Mouse (Mus musculus) induced T-regulatory cell, adult 2 months (primary cell): ENCODE data around the gene Atxn7l3.

Experiments used
- DNase-seq: peaks from one replicate; pipeline ENCODE4 v3.0.0-alpha.2; 2012; ENCODE audit warnings: low read depth

Gene Atxn7l3

DNA sequence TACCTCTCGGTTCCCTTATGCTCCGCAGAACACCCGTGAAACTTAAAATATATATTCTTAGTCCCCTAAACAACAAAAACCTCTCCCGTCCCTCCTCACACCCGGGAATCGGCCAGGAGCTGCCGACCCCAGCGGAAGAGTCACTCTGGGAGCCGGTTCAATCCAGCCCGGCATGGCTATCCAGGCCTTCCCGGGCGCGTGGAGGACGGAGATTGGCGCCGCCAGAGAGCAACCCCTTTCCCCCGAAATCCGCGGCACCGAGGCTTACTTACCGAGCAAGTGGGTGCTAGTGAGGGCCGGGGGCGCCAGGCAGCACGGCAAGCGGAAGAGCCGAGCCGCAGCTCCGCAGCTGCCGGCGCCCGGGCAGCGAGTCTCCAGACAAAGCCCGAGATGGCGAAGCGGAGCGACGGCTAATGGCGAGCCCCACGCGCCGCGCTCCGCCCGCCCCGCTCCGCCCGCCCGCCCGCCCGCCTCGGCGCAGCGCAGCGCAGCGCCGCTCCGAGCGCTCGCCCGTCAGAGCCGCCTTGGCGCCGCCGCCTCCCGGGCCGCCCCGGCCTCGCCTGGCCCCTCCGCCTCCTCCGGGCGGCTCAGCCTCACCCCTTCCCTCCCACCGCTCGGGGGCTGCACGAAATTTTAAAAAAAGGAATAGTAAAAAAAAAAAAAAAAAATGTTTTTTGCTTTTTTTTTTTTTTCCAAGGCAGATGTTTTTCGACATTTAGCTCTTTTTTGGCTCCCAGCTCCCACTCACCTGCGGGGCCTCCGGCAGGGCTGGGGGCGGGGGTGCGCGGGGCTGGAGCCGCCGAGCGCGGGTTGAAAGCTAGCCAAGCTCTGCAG lies 22.4 kb upstream of the Atxn7l3 start:
- peak; percentile 74 for DNase-seq

DNA sequence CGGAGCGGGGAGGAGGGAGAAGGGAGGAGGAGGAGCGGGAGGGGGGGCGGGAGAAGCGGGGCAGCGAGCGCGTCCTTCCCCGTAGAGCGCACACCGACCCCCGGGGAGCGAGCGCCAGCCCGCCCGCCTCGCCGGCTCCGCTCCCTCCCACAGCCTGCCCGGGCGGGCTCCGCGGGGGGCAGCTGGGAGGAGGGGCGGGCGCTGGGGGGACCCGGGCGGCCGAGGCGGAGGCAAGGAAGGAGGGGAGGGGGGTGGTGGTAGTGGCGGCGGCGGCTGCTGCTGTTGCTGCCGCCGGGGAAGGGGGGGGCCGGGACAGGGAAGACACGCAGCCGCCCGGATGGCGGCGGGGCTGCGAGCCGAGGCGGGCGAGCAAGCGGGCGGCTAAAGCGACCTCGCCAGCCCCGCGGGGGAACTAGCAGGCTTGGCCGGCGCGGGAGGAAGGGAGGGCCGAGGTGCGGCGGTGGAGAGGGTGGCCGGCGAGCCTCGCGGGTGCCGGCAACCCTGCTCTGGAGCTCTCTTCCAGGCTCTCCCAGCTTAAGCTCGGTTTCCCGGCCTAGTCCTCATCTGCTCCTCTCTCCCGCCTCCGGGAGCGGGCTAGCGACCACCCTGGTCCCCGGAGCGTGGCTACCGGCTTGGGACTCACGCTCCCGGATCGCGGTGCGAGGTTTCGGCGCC lies 21.6 kb upstream of the Atxn7l3 start:
- DNase-seq = peak; percentile 75

DNA sequence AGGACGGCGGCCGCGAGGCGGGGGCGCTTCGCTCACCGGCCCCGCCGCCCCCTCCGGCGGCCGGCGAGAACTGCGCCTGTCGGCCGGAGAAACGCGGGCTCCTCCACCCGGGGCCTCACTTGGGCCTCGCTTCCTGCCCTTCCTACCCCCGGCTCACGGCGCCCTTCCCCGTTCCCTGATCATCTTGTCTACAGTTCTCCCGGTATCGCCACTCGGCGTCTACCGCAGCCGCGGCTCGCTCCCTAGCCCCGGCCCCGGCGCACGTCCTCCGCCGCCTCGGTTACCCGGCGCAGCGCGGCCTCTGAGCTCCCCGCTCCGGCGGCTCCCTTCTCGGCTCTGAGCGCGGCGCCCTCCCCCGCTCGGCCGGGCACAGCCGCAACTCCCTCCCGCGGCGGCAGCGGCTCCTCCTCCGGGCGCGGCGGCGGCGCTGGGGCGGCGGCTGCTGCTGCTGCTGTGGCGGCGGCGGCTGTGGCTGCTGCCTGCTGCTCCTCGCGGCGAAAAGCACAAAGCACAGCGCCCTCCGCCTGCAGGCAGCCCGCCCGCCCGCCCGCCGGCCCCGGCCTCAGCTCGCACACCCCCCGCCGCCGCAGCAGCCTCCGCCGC lies 21.0 kb upstream of the Atxn7l3 start:
- peak; percentile 80 for DNase-seq

DNA sequence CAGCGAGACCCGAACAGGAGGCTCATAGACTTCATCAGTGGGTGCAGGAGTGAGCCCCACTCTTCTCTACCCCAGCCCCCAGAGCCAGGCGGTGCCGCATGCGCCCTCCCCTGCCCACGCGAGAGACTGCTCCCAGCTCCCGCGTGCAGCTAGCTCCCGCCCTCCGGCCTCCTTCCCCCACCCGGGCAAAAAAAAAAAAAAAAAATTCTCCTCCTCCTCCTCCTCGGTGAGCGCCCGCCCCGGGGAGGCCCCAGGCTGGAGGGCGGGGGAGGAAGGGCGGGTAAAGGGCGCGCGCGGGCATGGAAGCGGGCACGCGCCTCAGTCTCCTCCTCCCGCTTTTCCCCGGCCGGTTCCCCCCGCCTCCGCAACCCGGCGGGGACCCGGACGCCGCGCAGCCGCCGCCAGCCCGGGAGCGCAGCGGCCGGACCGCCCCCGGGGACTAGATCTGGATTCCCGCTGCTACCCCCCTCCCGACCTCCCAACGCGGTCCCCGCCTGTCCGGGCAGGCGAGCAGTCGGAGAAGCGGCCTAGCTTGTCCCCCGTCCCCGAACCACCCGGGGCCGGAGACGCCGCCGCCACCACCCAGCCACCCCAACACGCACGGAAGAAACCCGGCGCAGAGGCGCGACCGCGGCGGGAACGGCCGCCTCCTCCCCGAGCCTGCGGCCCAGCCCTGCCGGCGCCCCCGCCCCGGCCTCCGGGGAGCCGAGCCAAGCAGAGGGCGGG lies 20.3 kb upstream of the Atxn7l3 start:
- peak; percentile 93 for DNase-seq

DNA sequence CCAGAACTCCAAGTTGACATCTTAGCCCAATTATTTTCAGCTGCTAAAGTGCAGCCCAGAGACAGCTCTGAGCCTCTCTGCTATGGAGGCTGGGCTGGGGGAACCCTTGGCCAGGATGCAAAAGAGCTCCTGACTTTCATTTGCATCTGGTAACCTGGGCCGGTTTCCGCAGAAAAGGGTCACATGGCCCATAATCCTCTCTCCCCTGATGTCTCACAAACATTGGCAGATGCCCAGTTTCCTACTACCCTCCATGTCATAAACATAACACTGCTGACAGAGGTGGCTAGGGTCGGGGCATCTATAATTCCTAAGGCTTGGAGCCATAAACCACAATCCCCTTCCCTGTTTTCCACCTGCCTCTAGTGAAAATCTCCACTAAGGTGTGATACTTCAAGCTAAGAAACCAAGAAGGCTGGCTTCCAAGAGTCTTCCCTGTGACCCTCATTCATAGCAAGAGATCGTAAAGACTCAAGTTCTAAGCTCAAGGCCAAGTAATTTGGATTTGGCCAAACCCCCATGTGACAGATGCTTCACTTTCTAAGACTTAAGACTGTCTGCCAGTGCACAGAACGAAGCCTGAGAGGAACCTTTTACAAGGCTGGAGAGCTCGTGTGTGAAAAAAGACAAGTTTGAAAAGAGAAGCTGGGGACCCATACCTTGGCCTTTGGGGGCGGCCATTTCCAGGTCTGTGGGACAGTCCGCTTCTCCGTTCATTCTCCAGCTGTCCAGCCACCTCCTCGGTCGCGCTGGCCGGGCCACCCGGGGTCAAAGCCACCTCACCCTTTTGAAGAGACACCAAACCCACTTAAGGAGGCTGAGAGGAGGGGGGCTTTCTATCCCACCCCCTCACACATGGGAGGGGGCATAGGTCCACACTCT lies 19.5 kb upstream of the Atxn7l3 start:
- peak; percentile 50 for DNase-seq

GRCm38 (mm10) chr11:102314321-102314720 lies 17.9 kb upstream of the Atxn7l3 start:
- DNase-seq = no peak

DNA sequence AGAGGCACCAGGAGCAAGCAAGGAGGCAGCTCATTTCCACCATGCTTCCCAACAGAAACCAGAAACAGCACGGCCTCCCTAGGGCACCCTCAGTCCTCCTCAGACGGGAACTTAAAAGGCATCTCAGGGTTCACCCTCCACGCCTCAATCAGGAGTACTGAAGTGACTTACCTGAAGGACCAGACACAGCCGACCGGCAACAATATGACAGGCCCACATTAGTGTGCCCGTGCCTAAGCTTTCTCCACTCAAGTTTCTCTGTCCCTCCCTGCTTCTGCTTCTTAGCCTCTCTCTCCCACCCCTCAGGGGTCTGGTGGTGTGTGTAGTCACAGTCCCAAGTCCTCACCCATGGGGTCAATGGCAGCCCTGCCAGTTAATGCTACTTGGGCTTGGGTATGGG lies 16.2 kb upstream of the Atxn7l3 start:
- DNase-seq = peak; percentile 7

DNA sequence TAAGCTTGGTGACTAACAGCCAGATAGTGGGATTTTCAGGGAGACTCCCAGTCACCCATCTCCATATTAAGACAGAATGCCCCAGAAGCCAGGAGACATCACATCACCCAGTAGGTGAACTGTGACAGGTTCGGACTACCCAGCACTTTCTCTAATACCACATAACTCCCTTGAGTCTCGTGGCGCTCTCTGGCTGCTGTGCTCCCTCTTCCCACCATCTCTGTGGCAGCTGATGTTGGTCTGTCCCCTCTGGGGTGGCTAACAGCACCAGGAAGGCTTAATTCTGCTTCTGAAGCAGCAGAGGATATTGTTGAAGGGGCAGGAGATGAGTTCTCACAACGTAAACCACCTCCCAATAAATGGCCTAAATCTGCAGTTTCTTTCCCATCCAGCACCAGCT lies 15.5 kb upstream of the Atxn7l3 start:
- no peak for DNase-seq

DNA sequence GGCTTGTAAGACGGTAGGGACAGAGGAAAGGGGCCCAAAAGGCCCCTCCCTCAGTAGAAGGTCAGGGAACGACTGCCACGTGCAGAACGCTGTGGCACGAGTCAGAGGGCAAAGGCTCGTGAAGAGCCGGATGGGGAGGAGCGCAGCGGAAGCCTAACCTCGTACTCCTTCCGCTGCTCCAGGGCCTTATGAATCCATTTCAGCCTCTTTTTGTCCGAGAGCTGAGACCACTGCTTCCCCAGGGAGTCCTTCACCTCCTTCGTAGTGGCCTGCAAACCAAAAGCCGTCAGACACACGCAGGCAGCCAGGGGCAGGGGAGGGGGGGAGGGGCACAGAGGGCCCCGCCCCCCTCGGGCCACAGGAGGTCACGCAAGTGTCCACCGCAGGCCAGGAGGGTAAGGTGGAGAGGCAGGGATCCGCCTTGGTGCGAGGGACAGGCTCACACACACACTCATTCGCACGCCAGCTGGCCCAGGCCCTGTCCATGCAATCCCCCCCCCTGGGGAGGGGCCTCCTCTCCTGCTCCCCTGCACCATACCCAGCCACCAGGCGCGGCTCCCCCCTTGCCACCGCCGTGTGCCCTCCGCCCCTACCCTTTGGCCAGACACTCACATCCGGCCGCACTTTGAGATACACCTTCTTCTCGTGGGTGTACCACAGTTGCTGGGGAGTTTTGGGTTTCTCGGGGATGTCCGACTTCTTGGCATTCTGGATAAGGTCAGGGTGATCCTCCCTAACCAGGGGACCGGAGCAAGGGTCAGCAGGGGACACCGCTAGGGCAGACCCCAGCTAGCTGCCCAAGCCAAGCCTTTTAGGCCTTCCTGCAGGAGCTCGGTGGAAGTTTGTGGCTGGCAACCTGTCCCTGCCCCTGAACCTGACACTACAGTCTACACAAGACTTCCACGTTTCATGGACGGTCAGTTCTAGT lies 14.6 kb upstream of the Atxn7l3 start:
- DNase-seq = no peak

DNA sequence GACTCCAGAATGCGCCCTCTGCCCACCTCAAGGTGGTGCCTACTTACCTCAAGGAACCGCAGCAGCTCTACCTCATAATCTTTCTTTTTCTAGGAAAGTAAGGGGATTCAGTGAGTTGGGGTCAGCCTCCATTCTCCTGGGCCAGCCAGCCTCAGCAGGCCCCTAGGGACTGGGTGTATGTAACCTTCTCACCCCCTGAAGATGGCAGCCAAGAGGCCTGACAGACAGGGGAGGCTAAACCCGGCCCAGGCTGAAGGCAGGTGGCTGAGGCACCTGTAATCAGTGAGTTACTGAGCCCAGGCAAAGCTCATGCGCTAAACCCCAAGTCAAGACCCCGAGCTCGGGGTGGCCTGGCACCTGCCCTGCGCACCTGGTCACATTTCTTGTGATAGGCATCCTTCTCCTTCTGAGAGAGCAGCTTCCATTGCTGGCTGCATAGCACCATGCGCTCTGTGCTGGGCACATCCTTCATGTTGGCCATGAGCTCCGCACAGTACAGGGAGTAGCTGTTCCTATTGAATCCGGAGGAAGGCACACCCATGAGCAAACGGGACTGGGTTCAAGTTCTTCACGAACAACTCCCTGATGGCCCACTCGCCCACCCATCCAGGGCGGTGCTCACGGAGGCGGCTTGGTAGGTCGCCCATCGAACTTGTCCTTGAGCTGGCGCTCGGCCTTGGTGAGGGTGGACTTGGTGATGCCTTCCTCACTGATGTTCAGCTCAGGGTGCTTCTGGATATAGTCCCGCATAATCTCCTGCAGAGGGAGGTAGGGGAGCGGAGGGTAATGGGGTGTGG lies 13.6 kb upstream of the Atxn7l3 start:
- peak; percentile 52 for DNase-seq

DNA sequence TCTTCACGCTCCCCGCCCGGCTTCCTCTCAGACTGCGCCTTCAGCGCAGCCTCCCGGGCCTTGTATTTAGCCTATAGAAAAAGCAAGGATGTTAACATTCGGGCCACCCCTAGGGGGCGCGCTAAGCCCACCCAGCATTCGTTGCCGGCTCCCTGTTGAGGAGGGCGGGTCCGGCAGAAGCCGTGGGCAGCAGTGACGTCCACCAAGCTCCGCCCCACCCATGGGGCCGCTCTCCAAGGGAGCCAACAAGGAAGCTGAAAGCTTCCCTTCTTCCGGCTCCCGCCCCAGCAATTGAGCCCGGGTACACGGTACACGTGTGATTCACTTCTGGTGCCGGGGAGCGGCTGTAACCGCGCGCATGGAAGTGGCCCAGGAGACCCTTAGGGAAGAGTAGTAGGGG lies 12.5 kb upstream of the Atxn7l3 start:
- DNase-seq = peak; percentile 98

GRCm38 (mm10) chr11:102308104-102308503 lies 11.7 kb upstream of the Atxn7l3 start:
- no peak for DNase-seq

- no peak for DNase-seq
These were observed 8.9 kb upstream of the Atxn7l3 start for GRCm38 (mm10) chr11:102305359-102305758.

DNA sequence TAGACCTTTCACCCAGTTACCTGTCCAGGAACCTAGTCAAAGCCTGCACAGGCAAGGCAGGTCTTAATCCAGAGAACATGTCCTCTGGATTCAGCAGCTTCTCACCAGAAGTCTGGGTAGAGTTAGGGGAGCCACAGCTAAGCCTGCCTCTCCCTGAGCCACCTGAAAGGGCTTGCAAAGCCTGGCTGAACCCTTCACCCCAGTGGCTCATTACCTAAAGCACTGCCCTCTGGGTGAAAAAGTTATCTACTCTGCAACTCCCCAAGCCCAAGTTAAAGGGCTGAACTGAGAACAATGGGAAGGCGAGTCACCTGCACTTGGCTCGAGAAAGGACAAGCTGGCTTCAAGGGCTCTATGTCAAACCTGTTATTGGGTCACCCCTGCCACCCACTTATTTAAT lies 7.7 kb upstream of the Atxn7l3 start:
- no peak for DNase-seq

DNA sequence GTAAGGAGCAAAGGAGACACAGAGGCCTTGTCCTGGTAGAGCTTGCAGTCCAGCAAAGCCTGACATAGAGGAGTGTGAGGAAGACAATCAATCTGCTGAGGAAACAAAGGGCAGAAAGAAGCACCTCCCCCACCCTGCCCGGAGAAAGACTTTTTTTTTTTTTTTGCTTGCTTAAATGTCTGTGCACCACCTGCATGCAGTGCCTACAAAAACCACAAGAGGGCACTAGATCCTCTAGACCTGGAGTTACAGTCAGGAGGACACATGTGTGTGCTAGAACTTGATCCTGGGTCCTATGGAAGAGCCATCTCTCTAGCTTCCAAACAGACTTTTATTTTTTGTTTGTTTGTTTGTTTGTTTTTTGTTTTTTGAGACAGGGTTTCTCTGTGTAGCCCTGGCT lies 3.4 kb upstream of the Atxn7l3 start:
- peak; percentile 92 for DNase-seq

DNA sequence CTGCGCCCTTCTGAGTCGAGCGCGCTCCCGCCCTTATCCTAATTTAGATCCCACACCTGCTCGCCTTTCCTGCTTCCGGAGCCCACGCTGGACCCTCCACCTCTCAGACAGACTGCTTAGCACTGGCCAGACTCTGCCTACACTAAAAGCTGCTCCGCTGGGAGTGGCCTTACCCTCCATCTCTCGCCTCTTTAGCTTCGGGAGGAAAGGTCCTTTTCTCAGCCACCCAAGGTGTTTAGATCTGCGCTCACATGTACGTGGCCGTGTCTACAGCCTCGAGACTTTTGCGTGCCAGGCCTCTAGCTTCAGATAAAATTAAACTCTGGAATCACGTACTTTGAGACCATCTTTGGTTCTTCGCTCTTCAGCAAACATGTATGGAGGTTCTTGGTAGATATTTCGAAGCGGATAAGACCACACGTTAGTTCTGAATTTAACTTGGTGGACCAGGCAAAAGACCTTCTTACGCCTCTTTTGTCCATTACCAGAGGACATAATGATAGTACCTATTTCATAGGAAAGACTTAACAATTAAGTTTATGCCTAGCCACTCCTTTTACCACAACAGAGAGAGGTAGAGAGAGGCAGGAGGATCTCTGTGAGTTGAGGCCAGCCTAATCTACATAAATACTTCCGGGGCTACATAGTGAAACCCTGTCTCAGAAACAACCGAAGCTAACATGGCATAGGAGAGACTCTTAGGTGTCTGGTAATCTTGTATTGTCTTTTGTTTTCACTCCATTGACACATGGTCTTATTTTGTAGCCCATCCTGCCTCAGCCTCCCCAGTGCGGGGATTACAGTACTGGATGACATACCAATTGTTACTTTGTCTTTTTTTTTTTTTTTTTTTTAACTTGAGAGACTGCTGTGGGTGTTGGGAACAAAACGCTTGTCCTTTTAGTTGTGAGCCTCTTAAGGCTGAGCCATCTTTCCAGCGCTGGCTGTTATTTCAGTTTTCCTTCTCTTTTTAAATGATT lies 1.4 kb upstream of the Atxn7l3 start:
- peak; percentile 83 for DNase-seq

- peak; percentile 85 for DNase-seq
These were observed 596 bp downstream of the Atxn7l3 start for GRCm38 (mm10) chr11:102295598-102296471.
